Mouse (Mus musculus) right cerebral cortex, postnatal 14 days (tissue): ENCODE results near the gene Ndufa8.
A peak's percentile ranks its signal among the peaks of the same experiment; 100 is the strongest.

Source experiments
- DNase-seq: peaks from one replicate; pipeline ENCODE4 v3.0.0; 2022

Ndufa8 gene

GRCm38 (mm10) chr2:36048748-36049566, at the start of gene Ndufa8, which contains the start of gene Morn5:
TSS of gene Ndufa8 (minus strand) at chr2:36049406.
TSS of gene Morn5 (plus strand) at chr2:36049458.
- DNase-seq: peak; percentile 98

DNA sequence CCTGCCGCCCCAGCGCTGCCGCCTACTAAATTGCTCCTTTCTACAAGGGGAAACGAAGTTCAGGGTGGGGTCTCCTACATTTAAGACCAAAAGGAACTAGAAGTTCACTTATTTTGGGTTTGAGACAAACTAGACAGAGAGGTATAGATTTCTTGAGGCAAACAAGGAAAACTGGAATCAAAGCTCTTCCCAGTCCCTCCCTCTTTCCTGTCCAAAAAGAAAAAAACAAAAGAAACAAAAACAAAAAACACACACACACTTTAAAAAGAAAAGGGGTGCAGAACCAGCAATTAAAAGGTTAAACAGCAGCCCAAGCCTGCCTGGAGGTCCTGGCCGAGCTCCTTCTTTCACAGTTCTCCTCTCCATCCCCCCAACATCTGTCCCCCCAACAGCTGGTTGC, 48.8 kb upstream of the Ndufa8 start:
- DNase-seq: no peak

- DNase-seq: no peak
These were observed 48.1 kb upstream of the Ndufa8 start for GRCm38 (mm10) chr2:36097129-36097815.

DNA sequence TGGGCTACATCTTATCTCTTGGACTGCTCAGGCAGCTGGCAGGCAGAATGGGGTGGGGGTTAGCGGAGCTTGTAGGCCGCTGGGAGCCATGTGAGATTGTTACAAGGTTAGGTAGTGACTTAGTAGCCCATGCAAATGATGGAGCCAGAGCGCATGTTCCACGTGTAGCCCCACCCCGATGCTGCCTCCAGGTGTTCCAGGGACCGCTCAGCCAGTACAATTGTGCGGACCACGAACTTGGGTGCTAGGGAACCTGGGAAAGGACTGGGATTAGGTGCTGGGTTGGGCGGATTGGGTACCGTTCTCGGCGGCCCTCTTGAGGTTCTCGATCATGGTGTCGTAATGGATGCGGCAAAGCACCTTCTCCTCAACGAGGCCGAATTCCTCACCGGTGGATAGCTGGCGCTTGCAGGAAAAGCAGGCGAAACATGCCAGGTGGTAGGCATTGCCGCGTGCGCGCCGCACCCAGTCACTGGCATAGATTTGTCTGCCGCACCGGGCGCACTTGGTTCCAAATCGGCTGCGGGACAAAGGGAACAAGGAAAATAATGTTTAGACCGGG, 44.8 kb upstream of the Ndufa8 start:
- no peak for DNase-seq

GRCm38 (mm10) chr2:36093301-36093700, 44.1 kb upstream of the Ndufa8 start:
- no peak for DNase-seq

DNA sequence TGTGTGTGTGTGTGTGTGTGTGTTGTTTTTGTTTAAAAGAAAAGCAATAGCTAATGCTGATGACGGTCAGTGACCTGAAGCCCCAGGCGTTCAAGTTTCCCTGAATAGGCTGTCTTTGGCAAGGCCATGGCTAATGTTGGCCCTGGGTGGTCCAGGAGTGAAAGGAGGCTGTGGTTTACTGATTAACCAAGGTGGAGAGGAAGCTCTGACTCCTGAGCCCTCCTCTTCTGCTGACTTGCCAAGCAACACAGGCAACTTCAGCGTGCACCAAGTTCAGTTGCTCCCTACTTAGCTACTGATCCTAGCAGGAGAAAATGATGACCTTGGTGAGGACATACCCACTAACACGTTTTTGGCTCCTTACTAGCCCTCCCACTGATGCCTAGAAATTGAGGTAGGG, 43.5 kb upstream of the Ndufa8 start:
- no peak for DNase-seq

- peak; percentile 30 for DNase-seq
These were observed 41.9 kb upstream of the Ndufa8 start for GRCm38 (mm10) chr2:36090853-36091741.

DNA sequence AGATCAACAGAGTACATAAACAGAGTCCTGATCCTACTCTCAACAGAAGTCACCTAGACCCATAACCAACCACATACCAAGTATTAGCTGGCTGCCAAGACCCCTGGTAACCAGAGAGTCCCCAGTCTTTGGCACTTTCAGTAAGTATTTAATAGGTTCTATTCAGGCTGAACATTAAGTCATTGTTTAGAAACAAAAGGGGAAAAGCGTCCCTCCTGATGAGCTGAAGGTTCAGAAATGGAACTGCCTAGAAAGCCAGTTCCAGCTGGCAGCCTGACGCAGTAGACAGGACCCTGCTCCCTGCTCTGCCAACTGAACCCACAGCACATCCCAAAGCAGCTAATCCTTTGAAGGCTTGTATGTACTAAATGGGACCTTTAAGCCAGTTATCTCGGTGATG, 40.0 kb upstream of the Ndufa8 start:
- no peak for DNase-seq

DNA sequence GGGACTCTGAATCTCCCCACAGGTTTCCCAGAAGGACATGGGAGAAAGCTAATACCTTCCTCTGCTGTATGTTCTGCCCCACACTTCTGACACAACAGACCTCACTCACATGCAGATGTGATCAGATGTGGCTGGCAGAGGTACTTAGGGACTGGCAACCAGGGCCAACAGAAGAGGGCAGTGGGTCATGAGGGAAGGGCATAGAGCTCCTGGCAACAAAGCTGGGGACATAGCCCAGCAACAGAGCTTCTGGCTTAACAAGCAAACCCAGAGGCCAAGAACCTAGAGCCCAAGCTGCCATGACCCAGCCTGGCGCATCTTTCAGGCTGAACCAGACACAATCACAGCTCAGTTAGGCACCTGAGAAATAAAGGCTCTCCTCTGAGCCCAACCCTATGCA, 35.8 kb upstream of the Ndufa8 start:
- no peak for DNase-seq

- DNase-seq: no peak
These were observed 33.8 kb upstream of the Ndufa8 start for GRCm38 (mm10) chr2:36082802-36083580.

GRCm38 (mm10) chr2:36081446-36081845, 32.2 kb upstream of the Ndufa8 start:
- DNase-seq: no peak

DNA sequence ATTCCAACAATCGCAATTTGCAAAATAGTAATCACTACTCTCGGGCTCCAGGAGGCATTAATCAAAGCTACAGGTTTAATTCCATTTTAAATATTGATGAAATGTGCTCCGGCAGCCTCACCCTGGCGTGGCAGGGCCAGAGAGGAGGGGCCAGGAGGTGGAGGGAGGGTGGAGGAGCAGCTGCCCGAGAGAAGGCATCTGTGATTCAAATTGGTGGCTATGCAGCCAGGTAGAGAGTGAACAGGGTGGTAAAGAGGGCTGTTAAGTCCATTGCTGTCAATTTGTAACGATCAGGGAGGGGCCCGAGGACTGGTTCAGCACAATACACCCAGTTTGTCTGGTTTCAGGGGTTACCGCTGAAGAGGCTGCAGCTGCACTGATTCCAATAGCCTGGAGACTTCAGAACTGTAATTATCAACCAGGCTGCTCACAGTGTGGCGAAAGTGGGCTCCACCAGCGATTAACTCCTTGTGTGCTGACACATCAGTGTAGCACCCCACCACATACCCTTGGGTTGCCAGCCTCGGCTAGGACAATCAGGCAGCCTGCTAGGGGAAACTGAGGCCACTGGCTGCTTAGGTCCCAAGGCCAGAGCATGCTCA, 28.1 kb upstream of the Ndufa8 start:
- DNase-seq: no peak

GRCm38 (mm10) chr2:36075210-36075609, 26.0 kb upstream of the Ndufa8 start:
- no peak for DNase-seq

DNA sequence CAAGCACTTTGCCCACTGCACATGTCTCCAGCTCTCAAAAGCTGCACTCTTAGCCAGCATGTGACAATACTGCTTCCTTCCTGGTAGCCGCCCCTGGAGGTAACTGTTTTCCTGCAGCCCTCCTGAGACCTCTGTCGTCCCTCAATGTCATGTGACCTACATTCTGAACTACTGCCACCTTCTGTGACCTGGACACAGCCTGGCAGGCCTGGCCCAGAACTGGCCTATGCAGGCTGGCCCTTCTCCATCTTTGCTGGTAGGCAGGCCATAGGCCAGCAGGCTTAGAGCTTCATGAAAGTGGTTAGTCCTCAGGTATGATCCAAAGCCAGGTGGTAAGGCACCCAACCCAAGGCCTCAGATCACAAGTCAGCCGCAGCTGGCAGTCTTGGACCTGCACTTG, 24.6 kb upstream of the Ndufa8 start:
- no peak for DNase-seq

DNA sequence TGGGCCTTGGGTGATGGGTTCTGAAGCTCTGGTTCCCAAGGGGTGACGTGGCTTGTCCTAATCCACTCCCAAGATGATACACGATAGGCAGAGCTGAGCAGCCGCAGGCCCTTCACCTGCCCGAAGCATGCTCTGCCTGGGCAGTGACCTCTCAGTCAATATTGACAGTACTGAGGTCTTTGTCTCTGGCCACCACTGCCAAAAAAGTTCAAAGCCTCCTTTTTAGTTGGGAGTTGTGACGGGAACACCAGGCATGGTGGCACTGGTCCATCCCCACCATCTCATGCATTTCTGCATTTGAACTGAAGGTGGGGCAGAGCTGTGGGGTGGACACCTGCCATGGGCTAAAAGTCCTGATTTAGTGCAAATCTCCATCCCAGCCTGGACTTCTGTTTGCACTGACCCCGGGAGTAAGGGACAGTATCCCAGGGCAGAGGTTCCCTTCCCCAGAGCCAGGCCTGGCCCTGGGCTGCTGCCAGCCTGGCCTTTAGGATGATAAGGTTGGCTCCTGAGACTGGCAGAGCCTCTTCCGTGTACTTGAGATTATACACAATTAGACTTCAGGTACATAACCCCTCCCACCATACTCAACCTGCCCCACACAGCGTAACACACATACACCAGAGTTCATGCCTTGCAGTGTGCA, 22.6 kb upstream of the Ndufa8 start:
- no peak for DNase-seq

- no peak for DNase-seq
These were observed 17.9 kb upstream of the Ndufa8 start for GRCm38 (mm10) chr2:36067132-36067531.

DNA sequence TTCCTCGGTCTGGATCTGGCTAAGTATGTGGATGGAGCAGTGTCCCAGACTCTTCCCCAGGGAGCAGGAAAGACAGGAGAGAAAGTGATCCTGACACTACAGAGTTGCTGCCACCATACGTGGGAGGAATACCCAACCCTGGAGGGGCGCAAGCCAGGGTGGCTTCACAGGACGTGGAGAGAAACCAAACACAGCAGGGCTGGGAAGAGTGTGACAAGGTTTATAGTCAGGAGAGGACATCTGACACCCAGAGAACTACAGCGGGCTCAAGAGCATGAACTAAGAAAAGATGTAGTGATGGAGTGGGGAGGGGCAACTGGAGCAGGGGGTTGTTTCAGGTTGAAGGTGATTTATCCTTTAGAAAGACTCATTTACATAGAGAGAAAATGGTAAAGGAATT, 12.2 kb upstream of the Ndufa8 start:
- DNase-seq: no peak

- no peak for DNase-seq
These were observed 7.0 kb upstream of the Ndufa8 start for GRCm38 (mm10) chr2:36056248-36056647.

GRCm38 (mm10) chr2:36053249-36053648, 4.0 kb upstream of the Ndufa8 start:
- peak; percentile 14 for DNase-seq

DNA sequence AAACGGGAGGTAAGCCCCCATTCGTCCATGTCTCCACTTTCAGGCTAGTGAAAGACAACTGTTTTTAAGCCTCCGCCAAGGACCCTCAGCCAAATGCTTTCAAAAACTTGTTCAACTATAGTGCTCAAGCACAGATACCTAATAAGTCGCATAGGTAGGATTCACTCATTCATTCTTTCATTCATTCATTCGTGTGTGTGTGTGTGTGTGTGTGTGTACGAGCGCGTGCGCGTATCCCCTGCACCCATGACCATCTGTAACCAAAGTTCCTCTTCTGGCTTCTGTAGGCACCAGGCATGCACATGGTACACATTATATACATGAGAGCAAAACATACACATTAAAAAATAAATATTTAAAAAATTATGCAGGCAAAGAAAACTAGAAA, 355 bp upstream of the Ndufa8 start:
- DNase-seq: no peak

- DNase-seq: no peak
These were observed 1.0 kb downstream of the Ndufa8 start for GRCm38 (mm10) chr2:36048164-36048563.
